Mouse (Mus musculus) neural tube, embryonic 15.5 days (tissue): ENCODE data around the gene Gm4131. TPM values are rescaled to one million over a fixed set of nuclear protein-coding genes. Genes with fewer than 3 reads are reported as not detected.

Source experiments
- ATAC-seq: fragments of 200-750 bp; cut with Nextera tagmentation; 2 replicates; pipeline ENCODE4 v1.8.0; 2017; ENCODE audit warnings: mild to moderate bottlenecking, moderate TSS enrichment, moderate library complexity; ENCODE audit not compliant: low FRiP score
- H3K27ac ChIP-seq: fragments of 300-500 bp; sonication (generic); replicated peaks from 2 replicates; pipeline ENCODE4 v1.5.1; 2015; ENCODE audit warnings: mild to moderate bottlenecking, inconsistent platforms
- H3K27me3 ChIP-seq: fragments of 300-500 bp; sonication (generic); replicated peaks from 2 replicates; pipeline ENCODE4 v1.6.1; 2015; ENCODE audit warnings: inconsistent platforms
- H3K36me3 ChIP-seq: fragments of 300-500 bp; sonication (generic); 2 replicates; pipeline ENCODE4 v1.6.1; 2015; ENCODE audit warnings: inconsistent platforms
- H3K4me1 ChIP-seq: fragments of 300-500 bp; sonication (generic); 2 replicates; pipeline ENCODE4 v1.6.1; 2015; ENCODE audit warnings: inconsistent platforms
- H3K4me2 ChIP-seq: fragments of 300-500 bp; sonication (generic); 2 replicates; pipeline ENCODE4 v1.6.1; 2015; ENCODE audit warnings: inconsistent platforms, mild to moderate bottlenecking, moderate library complexity
- H3K4me3 ChIP-seq: fragments of 300-500 bp; sonication (generic); replicated peaks from 2 replicates; pipeline ENCODE4 v1.5.1; 2015; ENCODE audit warnings: mild to moderate bottlenecking, inconsistent platforms
- H3K9ac ChIP-seq: fragments of 300-500 bp; sonication (generic); replicated peaks from 2 replicates; pipeline ENCODE4 v1.6.1; 2015; ENCODE audit warnings: mild to moderate bottlenecking, inconsistent platforms
- H3K9me3 ChIP-seq: fragments of 300-500 bp; sonication (generic); replicated peaks from 2 replicates; pipeline ENCODE4 v1.6.1; 2016; ENCODE audit warnings: inconsistent platforms
- WGBS: fragments of 180-500 bp; shearing (Covaris S2); methylation state at CpG from one replicate; pipeline ENCODE4 v1.1.7; 2015; ENCODE audit warnings: mixed read lengths; 5-methylcytosine and 5-hydroxymethylcytosine counted together
- polyA plus RNA-seq: library from polyadenylated mRNA; unstranded; fragments of >200 nt; fragmentation: Nextera tagmentation; extraction: Ambion mirVana; gene quantifications from 2 replicates; pipeline ENCODE4 v1.2.1, GENCODE M21; 2015

Gene Gm4131
- polyA plus RNA-seq, 1 experiment from 2014 or later: 0.27 TPM

DNA sequence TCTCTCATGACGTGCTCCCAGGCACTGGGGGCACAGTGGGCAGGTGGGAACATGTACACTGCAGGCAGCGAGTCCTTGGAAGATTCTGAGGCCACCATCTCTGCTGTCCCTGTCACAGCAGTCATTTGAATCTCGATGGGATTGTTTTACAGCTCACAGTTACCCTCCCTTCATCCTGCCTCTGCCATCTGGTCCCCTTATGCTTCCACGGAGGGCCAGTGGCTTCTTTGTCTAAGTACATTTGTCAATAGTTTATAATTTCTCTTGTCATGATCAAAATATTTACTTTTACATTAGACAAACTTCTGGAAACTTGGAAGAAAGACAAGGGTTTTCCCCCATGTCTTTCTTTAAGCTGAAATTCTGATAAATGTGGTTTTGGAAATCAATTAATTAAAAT lies 20.0 kb downstream of the Gm4131 start:
- H3K4me3 ChIP-seq: no peak overlapping the region
- no peak overlapping the region for H3K4me2 ChIP-seq
- no peak for ATAC-seq
- H3K4me1 ChIP-seq: no peaks in the 10 kb centered on the region
- no peaks in the 10 kb centered on the region for H3K36me3 ChIP-seq
- no peaks in the 10 kb centered on the region for H3K27me3 ChIP-seq
- no peak overlapping the region for H3K27ac ChIP-seq
- H3K9ac ChIP-seq: no peak overlapping the region
- no peaks in the 10 kb centered on the region for H3K9me3 ChIP-seq
- 39% methylated on average over 4 of the region's 4 CpGs for WGBS

DNA sequence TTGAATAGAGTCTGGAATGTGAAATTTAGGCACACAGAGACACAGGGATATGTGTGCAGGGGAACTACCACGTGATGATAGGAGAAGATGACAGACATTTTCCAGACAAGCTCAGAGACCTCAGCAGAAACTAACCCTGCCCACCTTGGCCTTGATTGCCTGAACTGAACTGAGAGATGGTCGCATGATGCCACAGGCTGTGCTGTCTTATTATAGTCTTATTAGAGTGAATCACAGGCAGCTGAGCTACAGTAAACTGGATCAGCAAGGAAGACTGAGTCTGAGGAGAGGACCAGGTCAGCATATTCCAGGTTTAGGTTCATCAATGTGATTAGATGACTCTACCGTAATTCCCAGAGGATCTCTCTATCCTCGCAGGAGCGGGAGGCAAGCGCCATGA lies 20.4 kb downstream of the Gm4131 start:
- no peaks in the 10 kb centered on the region for H3K4me1 ChIP-seq
- no peak overlapping the region for H3K27ac ChIP-seq
- no peak overlapping the region for H3K4me2 ChIP-seq
- no peak overlapping the region for H3K4me3 ChIP-seq
- H3K9me3 ChIP-seq: no peaks in the 10 kb centered on the region
- no peaks in the 10 kb centered on the region for H3K36me3 ChIP-seq
- WGBS: 87% methylated on average over 6 of the region's 6 CpGs
- H3K9ac ChIP-seq: no peak overlapping the region
- no peaks in the 10 kb centered on the region for H3K27me3 ChIP-seq
- ATAC-seq: no peak

DNA sequence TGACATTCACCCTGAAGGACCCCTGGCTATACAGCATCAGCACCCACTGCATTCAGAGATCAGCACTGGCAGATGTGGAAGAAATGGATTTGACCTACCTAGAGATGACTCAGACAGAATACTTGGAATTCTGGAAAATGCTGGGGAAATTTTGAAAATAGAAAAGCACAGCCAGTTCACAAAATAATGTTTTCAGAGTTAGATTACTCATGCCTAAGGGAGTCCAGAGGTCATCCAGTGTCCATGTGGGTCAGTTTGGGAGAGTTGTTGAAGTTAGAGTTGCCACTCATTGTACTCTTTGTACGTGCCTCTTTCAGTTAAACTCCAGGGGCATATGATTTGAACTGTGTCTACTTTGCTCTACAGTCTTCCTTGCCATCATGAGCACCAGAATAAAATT lies 25.0 kb downstream of the Gm4131 start:
- Histone ChIP-seq H3K36me3 (no peaks in the 10 kb centered on the region), H3K4me3 (no peak overlapping the region), H3K9me3 (no peaks in the 10 kb centered on the region), H3K27me3 (no peaks in the 10 kb centered on the region), H3K4me1 (no peaks in the 10 kb centered on the region), H3K4me2 (no peak overlapping the region), H3K9ac (no peak overlapping the region), H3K27ac (no peak overlapping the region)
- ATAC-seq: no peak
- 86% methylated on average over 1 of the region's 1 CpGs for WGBS

- WGBS: 76% methylated on average over 3 of the region's 3 CpGs
- Histone ChIP-seq H3K27me3 (no peaks in the 10 kb centered on the region), H3K4me1 (peaks cover 7% of the 10 kb centered on the region), H3K4me3 (no peak overlapping the region), H3K27ac (no peak overlapping the region), H3K36me3 (no peaks in the 10 kb centered on the region), H3K9me3 (no peaks in the 10 kb centered on the region), H3K9ac (no peak overlapping the region), H3K4me2 (no peak overlapping the region)
- ATAC-seq: no peak
Observed at GRCm38 (mm10) chr14:62539834-62540233, 26.9 kb downstream of the Gm4131 start.

- Histone ChIP-seq H3K27ac (no peak overlapping the region), H3K4me3 (no peak overlapping the region), H3K4me2 (no peak overlapping the region), H3K27me3 (no peaks in the 10 kb centered on the region), H3K4me1 (peaks cover 7% of the 10 kb centered on the region), H3K9ac (no peak overlapping the region), H3K36me3 (no peaks in the 10 kb centered on the region), H3K9me3 (no peaks in the 10 kb centered on the region)
- 61% methylated on average over 5 of the region's 5 CpGs for WGBS
- no peak for ATAC-seq
Observed at GRCm38 (mm10) chr14:62536988-62537387, 29.7 kb downstream of the Gm4131 start.

GRCm38 (mm10) chr14:62536127-62536526 lies 30.6 kb downstream of the Gm4131 start:
- no peaks in the 10 kb centered on the region for H3K36me3 ChIP-seq
- no peak overlapping the region for H3K4me3 ChIP-seq
- H3K4me1 ChIP-seq: peaks cover 7% of the 10 kb centered on the region
- 46% methylated on average over 5 of the region's 5 CpGs for WGBS
- peak; percentile 72 for ATAC-seq
- no peaks in the 10 kb centered on the region for H3K27me3 ChIP-seq
- no peak overlapping the region for H3K9ac ChIP-seq
- H3K9me3 ChIP-seq: no peaks in the 10 kb centered on the region
- no peak overlapping the region for H3K4me2 ChIP-seq
- H3K27ac ChIP-seq: peak overlapping the region; percentile 63; the same call in 1 of the 2 replicates

- no peaks in the 10 kb centered on the region for H3K9me3 ChIP-seq
- no peak overlapping the region for H3K4me2 ChIP-seq
- no peak overlapping the region for H3K4me3 ChIP-seq
- peaks cover 1% of the 10 kb centered on the region for H3K4me1 ChIP-seq
- ATAC-seq: no peak
- no peak overlapping the region for H3K9ac ChIP-seq
- H3K27me3 ChIP-seq: no peaks in the 10 kb centered on the region
- no peaks in the 10 kb centered on the region for H3K36me3 ChIP-seq
- no peak overlapping the region for H3K27ac ChIP-seq
- 76% methylated on average over 2 of the region's 2 CpGs for WGBS
Observed at GRCm38 (mm10) chr14:62530951-62531350, 35.8 kb downstream of the Gm4131 start.

DNA sequence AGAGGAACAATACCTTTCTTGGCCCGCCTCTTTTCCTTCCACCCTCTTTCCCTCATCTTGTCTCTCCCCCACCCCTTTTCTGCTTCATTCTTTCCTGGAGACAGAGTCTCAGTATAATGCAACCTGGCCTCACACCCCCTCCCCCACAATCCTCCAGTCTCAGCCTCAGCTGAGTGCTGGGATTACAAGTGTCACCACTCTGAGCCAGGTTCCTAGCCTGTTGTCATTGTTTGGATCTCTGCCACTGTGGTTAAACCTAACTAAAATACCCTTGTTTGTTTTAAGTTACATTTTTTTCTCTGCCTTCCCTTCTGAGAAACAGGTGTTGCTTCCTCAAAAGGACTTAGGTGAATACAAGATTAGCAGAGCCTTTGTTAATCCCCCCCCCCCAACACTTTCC lies 53.9 kb downstream of the Gm4131 start:
- Histone ChIP-seq H3K27me3 (no peaks in the 10 kb centered on the region), H3K4me1 (no peaks in the 10 kb centered on the region), H3K4me3 (no peak overlapping the region), H3K9me3 (no peaks in the 10 kb centered on the region), H3K36me3 (no peaks in the 10 kb centered on the region), H3K4me2 (no peak overlapping the region), H3K9ac (no peak overlapping the region), H3K27ac (no peak overlapping the region)
- 70% methylated on average over 1 of the region's 1 CpGs for WGBS
- ATAC-seq: no peak

DNA sequence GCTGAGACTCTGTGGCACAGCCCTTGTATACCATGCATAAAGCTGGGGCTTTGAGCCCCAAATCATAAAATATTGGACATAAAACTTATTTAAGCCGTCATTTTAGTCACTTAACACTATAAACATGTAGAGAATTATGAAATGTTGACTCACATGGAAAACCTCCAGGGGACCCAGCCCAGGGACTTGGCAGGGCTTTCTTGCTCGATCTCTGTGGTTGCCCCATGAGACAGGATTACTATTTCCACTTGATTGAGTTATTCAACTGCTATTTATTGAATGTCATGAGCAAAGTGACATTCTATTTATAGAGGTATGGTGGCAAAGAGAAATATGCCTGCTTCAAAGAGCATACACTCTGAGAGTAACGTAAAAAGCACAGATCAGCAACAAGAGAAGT lies 57.4 kb downstream of the Gm4131 start:
- H3K9me3 ChIP-seq: no peaks in the 10 kb centered on the region
- no peak overlapping the region for H3K27ac ChIP-seq
- no peak overlapping the region for H3K4me3 ChIP-seq
- ATAC-seq: no peak
- no peaks in the 10 kb centered on the region for H3K27me3 ChIP-seq
- H3K9ac ChIP-seq: no peak overlapping the region
- H3K4me2 ChIP-seq: no peak overlapping the region
- no peaks in the 10 kb centered on the region for H3K36me3 ChIP-seq
- H3K4me1 ChIP-seq: no peaks in the 10 kb centered on the region
- 61% methylated on average over 3 of the region's 3 CpGs for WGBS

DNA sequence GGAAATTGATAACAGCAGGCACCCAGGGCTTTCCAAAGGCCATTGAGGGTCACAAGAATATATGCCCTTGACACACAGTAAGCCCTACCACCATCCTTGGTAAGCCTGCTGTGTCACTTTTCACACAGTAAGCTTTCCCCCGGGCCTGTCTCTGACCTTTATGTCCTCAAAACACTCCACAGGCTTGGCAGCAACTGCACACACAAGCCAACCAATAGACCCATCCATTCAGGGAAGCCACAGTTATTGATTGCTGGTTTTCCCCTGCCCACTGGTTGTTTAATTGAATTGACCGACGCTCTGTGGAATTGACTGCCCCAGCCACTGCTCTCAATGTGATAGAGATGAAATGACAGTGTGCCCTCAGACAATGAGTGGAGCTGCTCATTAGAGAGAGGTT lies 60.5 kb downstream of the Gm4131 start:
- Histone ChIP-seq H3K36me3 (no peaks in the 10 kb centered on the region), H3K9me3 (no peaks in the 10 kb centered on the region), H3K9ac (no peak overlapping the region), H3K4me2 (no peak overlapping the region), H3K4me1 (no peaks in the 10 kb centered on the region), H3K4me3 (no peak overlapping the region), H3K27me3 (no peaks in the 10 kb centered on the region), H3K27ac (no peak overlapping the region)
- WGBS: 74% methylated on average over 3 of the region's 3 CpGs
- no peak for ATAC-seq

- no peaks in the 10 kb centered on the region for H3K27me3 ChIP-seq
- 86% methylated on average over 7 of the region's 7 CpGs for WGBS
- H3K36me3 ChIP-seq: no peaks in the 10 kb centered on the region
- no peaks in the 10 kb centered on the region for H3K9me3 ChIP-seq
- no peak overlapping the region for H3K27ac ChIP-seq
- no peak for ATAC-seq
- no peak overlapping the region for H3K4me3 ChIP-seq
- peaks cover under 1% of the 10 kb centered on the region; the same call in 1 of the 2 replicates for H3K4me1 ChIP-seq
- no peak overlapping the region for H3K9ac ChIP-seq
- H3K4me2 ChIP-seq: no peak overlapping the region
Observed at GRCm38 (mm10) chr14:62497391-62497790, 69.3 kb downstream of the Gm4131 start.

DNA sequence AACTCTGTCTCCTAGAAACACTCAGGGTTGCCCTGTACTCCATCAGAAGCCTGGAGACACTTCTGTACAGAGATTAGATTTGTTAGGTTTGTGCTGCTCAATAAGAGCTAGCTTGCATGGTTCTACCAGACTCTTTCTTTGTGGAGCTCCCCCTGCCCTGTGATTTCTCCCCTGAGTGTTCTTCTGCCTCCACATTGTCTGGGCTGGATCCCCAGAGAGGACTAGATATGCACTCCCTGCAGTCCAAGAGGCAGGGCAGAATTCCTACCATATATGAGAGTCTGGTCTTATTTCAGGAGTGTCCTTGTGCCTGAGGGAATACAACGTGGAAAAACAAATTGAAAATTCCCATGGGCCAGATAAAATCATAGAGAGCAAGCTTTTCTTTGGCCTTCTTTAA lies 70.2 kb downstream of the Gm4131 start:
- Histone ChIP-seq H3K9me3 (no peaks in the 10 kb centered on the region), H3K36me3 (no peaks in the 10 kb centered on the region), H3K4me2 (no peak overlapping the region), H3K27me3 (no peaks in the 10 kb centered on the region), H3K27ac (no peak overlapping the region), H3K4me1 (peaks cover 8% of the 10 kb centered on the region; the same call in 1 of the 2 replicates), H3K4me3 (no peak overlapping the region), H3K9ac (no peak overlapping the region)
- no peak for ATAC-seq
- 66% methylated on average over 1 of the region's 1 CpGs for WGBS

- Histone ChIP-seq H3K27me3 (no peaks in the 10 kb centered on the region), H3K9me3 (no peaks in the 10 kb centered on the region), H3K4me2 (no peak overlapping the region), H3K36me3 (no peaks in the 10 kb centered on the region), H3K4me1 (peaks cover 8% of the 10 kb centered on the region; the same call in 1 of the 2 replicates), H3K4me3 (no peak overlapping the region), H3K27ac (no peak overlapping the region), H3K9ac (no peak overlapping the region)
- no peak for ATAC-seq
- 75% methylated on average over 5 of the region's 5 CpGs for WGBS
Observed at GRCm38 (mm10) chr14:62493456-62493855, 73.3 kb downstream of the Gm4131 start.
